Mouse (Mus musculus): Measurements from ENCODE around the gene Serpina11. TPM values are rescaled to one million over a fixed set of nuclear protein-coding genes. Genes with fewer than 3 reads are reported as not detected.

Gene Serpina11
- polyA plus RNA-seq, 1 experiment from 2014 or later: not detected

DNA sequence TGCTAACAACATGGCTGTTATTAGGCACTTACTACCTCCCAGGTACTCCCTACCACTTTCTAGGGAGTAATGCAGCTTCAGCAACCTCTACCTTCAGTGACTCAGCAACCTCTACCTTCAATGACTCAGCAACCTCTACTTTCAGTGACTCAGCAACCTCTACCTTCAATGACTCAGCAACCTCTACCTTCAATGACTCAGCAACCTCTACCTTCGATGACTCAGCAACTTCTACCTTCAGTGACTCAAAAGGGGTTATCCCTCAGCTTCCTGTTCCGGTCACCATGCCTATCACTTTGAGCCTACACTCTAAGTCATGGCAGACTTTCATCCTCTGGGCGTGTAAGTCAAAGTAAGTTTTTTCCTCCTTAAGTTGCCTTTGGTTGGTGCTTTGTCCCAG lies 10.8 kb upstream of the Serpina11 start:
- Histone ChIP-seq H3K36me3 (ENCODE audit: control insufficient read depth, insufficient read depth, low read length) (no peaks in the 10 kb centered on the region), H3K4me2 (ENCODE audit: low read depth, low read length) (no peak overlapping the region), H3K27me3 (replicated peaks; ENCODE audit: control insufficient read depth, insufficient read depth, low read length) (no peaks in the 10 kb centered on the region), H3K27ac (replicated peaks; ENCODE audit: low read depth, low read length) (no peak overlapping the region), H3K9me3 (ENCODE audit: control insufficient read depth, low read length) (peaks cover 5% of the 10 kb centered on the region; the same call in 1 of the 2 replicates), H3K4me1 (ENCODE audit: control insufficient read depth, insufficient read depth, low read length) (no peaks in the 10 kb centered on the region), H3K9ac (ENCODE audit: low read depth, low read length) (no peak overlapping the region), H3K4me3 (ENCODE audit: low read depth, low read length) (no peak overlapping the region)
- no peak for DNase-seq (ENCODE audit: low spot score)
- no peak for ATAC-seq (ENCODE audit: low read depth)
- 91% methylated on average over 3 of the region's 3 CpGs for WGBS

DNA sequence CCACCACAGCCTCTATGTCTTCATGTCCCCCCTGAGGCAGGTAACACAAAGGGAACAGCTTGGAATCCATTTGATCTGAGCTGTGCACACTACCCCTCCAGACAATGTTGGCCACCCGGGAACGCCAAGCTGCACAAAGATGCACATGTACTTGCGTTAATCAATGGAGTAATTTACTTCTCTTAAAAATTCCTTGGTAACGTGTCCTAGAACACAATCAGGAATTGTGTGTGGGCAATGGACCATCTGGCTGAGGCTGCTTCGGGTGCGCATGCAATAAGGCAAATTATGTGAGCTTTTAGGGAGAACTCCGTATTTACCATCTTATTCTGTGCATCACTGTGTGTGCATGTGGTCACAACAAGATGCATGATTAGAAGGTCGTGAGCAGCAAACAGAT lies 9.9 kb upstream of the Serpina11 start:
- Histone ChIP-seq H3K4me2 (ENCODE audit: low read depth, low read length) (no peak overlapping the region), H3K4me1 (ENCODE audit: control insufficient read depth, insufficient read depth, low read length) (no peaks in the 10 kb centered on the region), H3K36me3 (ENCODE audit: control insufficient read depth, insufficient read depth, low read length) (no peaks in the 10 kb centered on the region), H3K27me3 (replicated peaks; ENCODE audit: control insufficient read depth, insufficient read depth, low read length) (no peaks in the 10 kb centered on the region), H3K9me3 (ENCODE audit: control insufficient read depth, low read length) (peaks cover 3% of the 10 kb centered on the region; the same call in 1 of the 2 replicates), H3K27ac (replicated peaks; ENCODE audit: low read depth, low read length) (no peak overlapping the region), H3K4me3 (ENCODE audit: low read depth, low read length) (no peak overlapping the region), H3K9ac (ENCODE audit: low read depth, low read length) (no peak overlapping the region)
- 85% methylated on average over 8 of the region's 8 CpGs for WGBS
- ATAC-seq (ENCODE audit: low read depth): no peak
- DNase-seq (ENCODE audit: low spot score): no peak

DNA sequence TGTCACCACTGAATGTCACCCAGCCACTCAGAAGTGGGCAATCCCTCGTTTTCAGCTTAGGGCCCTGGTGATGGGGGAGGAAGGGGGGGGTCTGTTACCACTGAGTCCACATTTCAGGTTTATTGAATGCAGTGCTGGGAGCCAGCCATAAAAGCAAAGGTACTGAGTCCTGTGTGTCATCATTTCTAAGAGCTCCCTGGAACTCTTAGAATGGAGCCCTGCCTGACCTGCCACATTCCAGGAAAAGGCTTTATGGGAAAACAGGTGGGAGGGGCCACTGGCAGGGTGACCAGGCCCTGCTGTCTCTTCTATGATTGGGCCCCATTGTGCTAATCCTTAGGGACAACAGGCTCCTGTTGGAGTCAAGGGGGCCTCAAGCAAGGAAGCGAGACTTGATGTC lies 6.8 kb upstream of the Serpina11 start:
- DNase-seq (ENCODE audit: low spot score) (no peak), ATAC-seq (ENCODE audit: low read depth) (no peak)
- Histone ChIP-seq H3K36me3 (ENCODE audit: control insufficient read depth, insufficient read depth, low read length) (no peaks in the 10 kb centered on the region), H3K9ac (ENCODE audit: low read depth, low read length) (no peak overlapping the region), H3K4me3 (ENCODE audit: low read depth, low read length) (no peak overlapping the region), H3K4me2 (ENCODE audit: low read depth, low read length) (no peak overlapping the region), H3K9me3 (ENCODE audit: control insufficient read depth, low read length) (no peaks in the 10 kb centered on the region), H3K27ac (replicated peaks; ENCODE audit: low read depth, low read length) (no peak overlapping the region), H3K27me3 (replicated peaks; ENCODE audit: control insufficient read depth, insufficient read depth, low read length) (no peaks in the 10 kb centered on the region), H3K4me1 (ENCODE audit: control insufficient read depth, insufficient read depth, low read length) (no peaks in the 10 kb centered on the region)
- 44% methylated on average over 2 of the region's 2 CpGs for WGBS

DNA sequence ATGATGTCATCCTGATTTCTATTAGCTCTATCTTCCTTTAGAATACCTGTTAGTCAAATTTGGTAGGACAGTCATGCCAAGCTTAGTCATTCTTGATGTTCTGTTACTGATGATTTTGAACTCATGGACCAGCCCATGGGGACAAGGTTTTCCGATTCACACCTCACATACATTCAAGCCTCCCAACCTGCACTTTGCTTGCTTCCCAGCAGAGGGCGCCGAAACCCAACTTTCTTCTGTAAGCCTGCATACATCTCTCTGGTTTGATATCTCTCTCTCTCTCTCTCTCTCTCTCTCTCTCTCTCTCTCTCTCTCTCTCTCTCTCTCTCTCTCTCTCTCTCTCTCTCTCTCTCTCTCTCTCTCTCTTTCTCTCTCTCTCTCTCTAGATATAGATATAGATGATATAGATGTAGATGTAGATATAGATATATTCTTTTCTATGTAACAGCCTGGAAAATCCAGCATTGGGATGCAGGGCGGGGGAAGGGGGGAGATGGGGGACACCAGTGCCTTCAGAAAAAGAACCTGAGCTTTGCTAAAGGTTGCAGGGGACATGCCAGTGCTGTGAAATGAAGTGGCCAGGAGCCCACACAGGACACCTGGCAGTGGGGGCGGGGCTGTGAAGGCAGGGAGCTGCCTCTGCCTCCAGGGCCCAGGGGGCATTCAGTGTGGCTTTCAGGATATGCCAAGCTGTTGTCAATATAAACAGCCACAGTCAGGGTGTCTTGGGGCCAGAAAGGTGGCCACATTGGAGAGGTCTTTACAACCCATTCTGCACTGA lies 5.7 kb upstream of the Serpina11 start:
- Histone ChIP-seq H3K36me3 (ENCODE audit: control insufficient read depth, insufficient read depth, low read length) (no peaks in the 10 kb centered on the region), H3K27ac (replicated peaks; ENCODE audit: low read depth, low read length) (no peak overlapping the region), H3K4me3 (ENCODE audit: low read depth, low read length) (no peak overlapping the region), H3K9me3 (ENCODE audit: control insufficient read depth, low read length) (no peaks in the 10 kb centered on the region), H3K4me2 (ENCODE audit: low read depth, low read length) (no peak overlapping the region), H3K9ac (ENCODE audit: low read depth, low read length) (no peak overlapping the region), H3K4me1 (ENCODE audit: control insufficient read depth, insufficient read depth, low read length) (no peaks in the 10 kb centered on the region), H3K27me3 (replicated peaks; ENCODE audit: control insufficient read depth, insufficient read depth, low read length) (no peaks in the 10 kb centered on the region)
- ATAC-seq (ENCODE audit: low read depth): no peak
- WGBS: 41% methylated on average over 5 of the region's 5 CpGs
- peak; percentile 54 for DNase-seq (ENCODE audit: low spot score)

DNA sequence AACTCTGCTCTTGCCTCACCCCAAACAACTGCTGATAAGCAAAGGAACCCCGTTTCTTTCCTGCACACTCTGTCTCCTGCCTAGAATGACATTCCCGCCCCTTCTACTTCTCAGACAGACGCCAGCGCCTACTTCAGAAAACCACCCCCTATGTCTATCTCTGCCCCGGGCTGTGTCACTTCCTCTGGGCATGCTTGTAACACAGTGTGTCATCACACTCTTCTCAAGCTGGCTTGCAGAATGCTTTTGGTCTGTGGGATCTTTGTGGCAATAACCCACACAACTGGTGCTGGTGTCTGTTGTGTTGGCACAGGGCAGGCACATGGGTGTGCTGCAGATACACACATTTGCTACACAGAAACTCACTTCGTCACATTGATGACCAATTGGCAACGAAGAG lies 3.2 kb upstream of the Serpina11 start:
- DNase-seq (ENCODE audit: low spot score) (no peak), ATAC-seq (ENCODE audit: low read depth) (no peak)
- no peak overlapping the region for H3K4me3 ChIP-seq (ENCODE audit: low read depth, low read length)
- H3K27ac ChIP-seq (replicated peaks; ENCODE audit: low read depth, low read length): no peak overlapping the region
- H3K4me1 ChIP-seq (ENCODE audit: control insufficient read depth, insufficient read depth, low read length): no peaks in the 10 kb centered on the region
- H3K4me2 ChIP-seq (ENCODE audit: low read depth, low read length): no peak overlapping the region
- no peaks in the 10 kb centered on the region for H3K27me3 ChIP-seq (replicated peaks; ENCODE audit: control insufficient read depth, insufficient read depth, low read length)
- WGBS: 55% methylated on average over 7 of the region's 7 CpGs
- no peaks in the 10 kb centered on the region for H3K36me3 ChIP-seq (ENCODE audit: control insufficient read depth, insufficient read depth, low read length)
- no peaks in the 10 kb centered on the region for H3K9me3 ChIP-seq (ENCODE audit: control insufficient read depth, low read length)
- H3K9ac ChIP-seq (ENCODE audit: low read depth, low read length): no peak overlapping the region

DNA sequence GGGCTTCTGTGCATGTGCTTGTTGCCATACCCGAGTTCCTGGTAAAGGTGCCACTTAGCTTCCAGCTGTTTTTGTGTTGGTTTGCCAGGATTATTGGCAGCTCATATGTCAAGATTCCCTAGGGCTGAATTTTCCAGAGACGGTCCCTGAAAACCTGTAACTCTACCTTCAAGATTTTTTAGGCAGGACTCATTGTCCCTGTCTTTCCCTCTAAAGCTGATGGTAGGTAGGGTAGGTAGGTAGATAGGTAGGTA lies 316 bp downstream of the Serpina11 start:
- DNase-seq (ENCODE audit: low spot score) (no peak), ATAC-seq (ENCODE audit: low read depth) (no peak)
- Histone ChIP-seq H3K36me3 (ENCODE audit: control insufficient read depth, insufficient read depth, low read length) (no peaks in the 10 kb centered on the region), H3K4me3 (ENCODE audit: low read depth, low read length) (no peak overlapping the region), H3K9ac (ENCODE audit: low read depth, low read length) (no peak overlapping the region), H3K4me1 (ENCODE audit: control insufficient read depth, insufficient read depth, low read length) (no peaks in the 10 kb centered on the region), H3K27me3 (replicated peaks; ENCODE audit: control insufficient read depth, insufficient read depth, low read length) (no peaks in the 10 kb centered on the region), H3K27ac (replicated peaks; ENCODE audit: low read depth, low read length) (no peak overlapping the region), H3K9me3 (ENCODE audit: control insufficient read depth, low read length) (no peaks in the 10 kb centered on the region), H3K4me2 (ENCODE audit: low read depth, low read length) (no peak overlapping the region)
- 44% methylated on average over 2 of the region's 2 CpGs for WGBS

DNA sequence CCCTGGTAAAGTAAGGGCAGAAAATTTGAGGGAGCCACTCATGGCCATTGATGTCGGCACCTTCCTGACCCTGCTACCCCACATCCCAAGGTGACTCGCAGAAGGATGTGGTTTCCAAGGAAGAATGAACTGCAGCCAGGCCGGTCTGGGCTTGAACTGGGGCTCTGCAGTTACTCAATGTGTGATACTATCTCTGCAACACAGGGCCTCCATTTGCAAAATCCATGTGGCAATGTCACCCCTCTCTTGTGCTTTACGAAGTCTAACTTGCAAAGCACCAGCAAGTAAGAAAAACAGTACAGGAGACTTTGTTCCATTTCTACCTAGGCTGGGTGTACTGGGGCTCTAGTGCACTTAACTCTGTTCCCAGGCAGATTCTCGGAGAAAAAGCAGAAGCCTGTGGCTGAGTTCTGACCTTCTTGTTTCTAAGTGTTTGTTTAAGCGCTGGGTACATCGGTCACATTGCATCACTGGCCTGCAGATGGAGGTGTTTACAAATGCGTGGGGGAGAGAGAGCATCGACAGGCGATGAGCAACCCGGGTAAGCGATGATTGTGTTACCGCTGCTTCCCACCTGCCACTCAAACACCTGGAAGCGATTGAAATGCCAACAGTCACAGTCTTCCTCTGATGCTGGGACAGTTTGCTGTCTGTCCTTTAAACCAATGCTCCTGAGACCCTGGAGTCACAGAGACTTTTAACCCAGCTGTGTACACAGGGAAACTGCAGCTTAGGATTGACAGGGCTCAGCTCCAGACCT lies 823 bp downstream of the Serpina11 start:
- no peaks in the 10 kb centered on the region for H3K36me3 ChIP-seq (ENCODE audit: control insufficient read depth, insufficient read depth, low read length)
- no peak overlapping the region for H3K9ac ChIP-seq (ENCODE audit: low read depth, low read length)
- H3K4me1 ChIP-seq (ENCODE audit: control insufficient read depth, insufficient read depth, low read length): no peaks in the 10 kb centered on the region
- H3K27ac ChIP-seq (replicated peaks; ENCODE audit: low read depth, low read length): no peak overlapping the region
- H3K4me3 ChIP-seq (ENCODE audit: low read depth, low read length): no peak overlapping the region
- whole genome bisulfite sequencing: 44% methylated on average over 14 of the region's 14 CpGs
- no peaks in the 10 kb centered on the region for H3K27me3 ChIP-seq (replicated peaks; ENCODE audit: control insufficient read depth, insufficient read depth, low read length)
- ATAC-seq (ENCODE audit: low read depth): no peak
- DNase-seq (ENCODE audit: low spot score): no peak
- H3K9me3 ChIP-seq (ENCODE audit: control insufficient read depth, low read length): no peaks in the 10 kb centered on the region
- no peak overlapping the region for H3K4me2 ChIP-seq (ENCODE audit: low read depth, low read length)

DNA sequence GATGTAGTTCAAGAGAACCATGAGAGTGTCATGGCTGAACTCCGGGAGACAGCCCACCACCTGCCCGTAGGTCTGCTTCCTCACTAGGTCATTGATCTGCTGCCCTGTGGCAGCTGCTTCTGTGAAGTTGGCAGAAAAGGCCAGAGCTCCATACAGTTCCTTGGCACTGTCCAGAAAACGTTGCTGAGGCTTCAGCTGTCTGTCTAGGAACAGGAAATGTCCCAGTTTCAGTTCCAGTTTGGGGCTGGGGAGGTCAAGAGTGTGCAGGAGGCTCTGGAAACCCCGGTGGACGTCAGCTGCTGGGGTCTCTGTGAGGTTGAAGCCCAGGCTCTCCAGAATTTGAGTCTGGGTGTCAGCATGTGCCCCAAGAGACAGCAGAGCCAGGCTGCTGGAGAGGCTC lies 3.9 kb downstream of the Serpina11 start:
- H3K4me2 ChIP-seq (ENCODE audit: low read depth, low read length): no peak overlapping the region
- H3K4me3 ChIP-seq (ENCODE audit: low read depth, low read length): no peak overlapping the region
- no peaks in the 10 kb centered on the region for H3K9me3 ChIP-seq (ENCODE audit: control insufficient read depth, low read length)
- H3K27me3 ChIP-seq (replicated peaks; ENCODE audit: control insufficient read depth, insufficient read depth, low read length): no peaks in the 10 kb centered on the region
- no peak overlapping the region for H3K27ac ChIP-seq (replicated peaks; ENCODE audit: low read depth, low read length)
- H3K4me1 ChIP-seq (ENCODE audit: control insufficient read depth, insufficient read depth, low read length): no peaks in the 10 kb centered on the region
- DNase-seq (ENCODE audit: low spot score) (no peak), ATAC-seq (ENCODE audit: low read depth) (no peak)
- no peaks in the 10 kb centered on the region for H3K36me3 ChIP-seq (ENCODE audit: control insufficient read depth, insufficient read depth, low read length)
- 69% methylated on average over 5 of the region's 5 CpGs for WGBS
- no peak overlapping the region for H3K9ac ChIP-seq (ENCODE audit: low read depth, low read length)

DNA sequence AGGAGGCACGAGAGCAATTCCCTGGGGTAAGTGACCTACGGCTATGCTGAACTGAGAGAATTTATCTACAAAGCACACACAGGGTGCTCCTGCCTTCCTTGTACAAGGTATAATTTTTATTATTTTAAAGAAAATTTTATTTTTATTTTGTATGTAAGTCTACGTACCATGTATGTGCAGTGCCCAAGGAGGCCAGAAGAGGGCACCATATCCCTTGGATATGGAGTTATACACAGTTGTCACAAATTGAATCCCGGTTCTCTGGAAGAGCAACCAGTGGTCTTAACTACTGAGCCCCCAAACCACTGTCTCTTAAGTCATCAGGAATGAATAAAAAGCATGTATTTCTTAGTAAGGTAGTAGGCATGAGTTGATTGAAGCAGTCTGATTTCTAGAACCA lies 4.8 kb downstream of the Serpina11 start:
- DNase-seq (ENCODE audit: low spot score) (peak; percentile 51), ATAC-seq (ENCODE audit: low read depth) (no peak)
- WGBS: 59% methylated on average over 4 of the region's 4 CpGs
- H3K9me3 ChIP-seq (ENCODE audit: control insufficient read depth, low read length): no peaks in the 10 kb centered on the region
- no peak overlapping the region for H3K9ac ChIP-seq (ENCODE audit: low read depth, low read length)
- no peaks in the 10 kb centered on the region for H3K27me3 ChIP-seq (replicated peaks; ENCODE audit: control insufficient read depth, insufficient read depth, low read length)
- H3K4me1 ChIP-seq (ENCODE audit: control insufficient read depth, insufficient read depth, low read length): no peaks in the 10 kb centered on the region
- H3K36me3 ChIP-seq (ENCODE audit: control insufficient read depth, insufficient read depth, low read length): no peaks in the 10 kb centered on the region
- H3K4me2 ChIP-seq (ENCODE audit: low read depth, low read length): no peak overlapping the region
- H3K4me3 ChIP-seq (ENCODE audit: low read depth, low read length): no peak overlapping the region
- no peak overlapping the region for H3K27ac ChIP-seq (replicated peaks; ENCODE audit: low read depth, low read length)
